Mouse (Mus musculus) C2C12 (cell line): ENCODE data around the gene Hddc3.

Experiments used
- CEBPB ChIP-seq: IDR thresholded peaks from one replicate; pipeline ENCODE4 v1.6.1; 2011; ENCODE audit warnings: low read depth, mild to moderate bottlenecking, control low read depth, moderate library complexity
- CTCF ChIP-seq: IDR thresholded peaks from one replicate; pipeline ENCODE4 v1.5.1; 2011; ENCODE audit not compliant: control insufficient read depth, insufficient read depth, insufficient read length
- FOSL1 ChIP-seq: IDR thresholded peaks from one replicate; pipeline ENCODE4 v1.8.0; 2011; ENCODE audit warnings: mild to moderate bottlenecking, low read length; ENCODE audit not compliant: poor library complexity, insufficient read depth, severe bottlenecking
- MAX ChIP-seq: IDR thresholded peaks from one replicate; pipeline ENCODE4 v1.6.1; 2011; ENCODE audit warnings: mild to moderate bottlenecking, control low read depth
- MYOD1 ChIP-seq: IDR thresholded peaks from one replicate; pipeline ENCODE4 v1.6.1; 2011; ENCODE audit warnings: low read depth; ENCODE audit not compliant: control insufficient read depth, insufficient read length
- MYOG ChIP-seq: IDR thresholded peaks from one replicate; pipeline ENCODE4 v1.6.1; 2011; ENCODE audit not compliant: control insufficient read depth, insufficient read length; ENCODE audit errors: extremely low read depth
- USF1 ChIP-seq: IDR thresholded peaks from one replicate; pipeline ENCODE4 v1.6.1; 2011; ENCODE audit warnings: low read depth, mild to moderate bottlenecking, control low read depth, moderate library complexity

GRCm38 (mm10) chr7:80315733-80316132 lies 27.2 kb upstream of the Hddc3 start:
- TF ChIP-seq CTCF (no peak), MYOG (no peak), MAX (no peak), USF1 (no peak), CEBPB (no peak), MYOD1 (no peak), FOSL1 (no peak)
